Comparison of ENCODE assay signal across 28 mouse cellular contexts in genomic region chr17:26618498-26618897, GRCm38 (mm10). TPM values are rescaled to one million over a fixed set of nuclear protein-coding genes. Genes with fewer than 3 reads are reported as not detected.
DNase-seq lines count a peak whose midpoint lies in the region; ATAC-seq and TF ChIP-seq lines count a peak whose summit lies in the region.
"Had no signal": no experiment of that assay in that cellular context is flagged by ENCODE, and none has a peak within 500 bp of the region (broad histone marks: within the 10 kb centered on the region; RNA-seq: fewer than 3 reads in every experiment).

No protein-coding gene starts in this region.

- no peaks in the 10 kb centered on the region for H3K9me3 ChIP-seq in lung, embryonic 14.5 days (ENCODE audit: low read depth, low read length)
- H3K9me3 ChIP-seq: forebrain, embryonic 13.5 days; G1E; hindbrain, embryonic 13.5 days; limb, embryonic 13.5 days; midbrain, embryonic 10.5 days; midbrain, embryonic 15.5 days; neural tube, embryonic 15.5 days had no signal

- DNase-seq in adrenal gland, adult (ENCODE audit: inconsistent age in 2 of 2, low spot score in 1 of 2): peak; percentile 45 to 77
- no peak for DNase-seq in adrenal gland, postnatal 14 days
- peak; percentile 7 for DNase-seq in lung, embryonic 14.5 days
- no peak for DNase-seq in lung, postnatal 10 days
- peak; percentile 47 for DNase-seq in 3T3-L1 (ENCODE audit: low read depth, low spot score)
- DNase-seq: adrenal gland, postnatal 10 days; cerebellum, adult 11-12 months; cerebellum, postnatal 14 days; gastrocnemius, postnatal 36 days; heart, adult 18-20 months; heart, postnatal 36 days; kidney, adult 11 months; kidney, postnatal 36 days; right cerebral cortex, adult 18-20 months; spleen, adult 18-20 months; thymus, postnatal 14 days had no signal

- ATAC-seq in lung, embryonic 14.5 days (ENCODE audit: insufficient read depth): no peak
- ATAC-seq in megakaryocyte progenitor cell, adult 5-6 weeks (replicated peaks; ENCODE audit: poor library complexity): no peak
- ATAC-seq: activated CD4-positive, CD25-positive, alpha-beta regulatory T cell, adult 4 months; forebrain, embryonic 13.5 days; midbrain, embryonic 15.5 days had no signal

- no peak overlapping the region for H3K27ac ChIP-seq in lung, embryonic 14.5 days (ENCODE audit: low read depth)
- peak overlapping the region; percentile 76 for H3K27ac ChIP-seq in embryonic fibroblast, embryonic 13.5 days (ENCODE audit: insufficient read depth, low read length)
- H3K27ac ChIP-seq: forebrain, embryonic 13.5 days; hindbrain, embryonic 13.5 days; limb, embryonic 13.5 days; midbrain, embryonic 10.5 days; midbrain, embryonic 15.5 days; neural tube, embryonic 15.5 days had no signal

- H3K9ac ChIP-seq in lung, embryonic 14.5 days: no peak overlapping the region
- H3K9ac ChIP-seq: forebrain, embryonic 13.5 days; hindbrain, embryonic 13.5 days; limb, embryonic 13.5 days; midbrain, embryonic 15.5 days; neural tube, embryonic 15.5 days had no signal

- no peak for TF ChIP-seq CTCF in lung, embryonic 14.5 days (IDR thresholded peaks at IDR 0.05; ENCODE audit: low read depth)
- no peak for TF ChIP-seq CTCF in embryonic fibroblast, embryonic 13.5 days (IDR thresholded peaks at IDR 0.05; ENCODE audit: borderline replicate concordance, insufficient read depth, low read length)

- H3K4me1 ChIP-seq in lung, embryonic 14.5 days (ENCODE audit: insufficient read depth): no peaks in the 10 kb centered on the region
- H3K4me1 ChIP-seq in embryonic fibroblast, embryonic 13.5 days (ENCODE audit: control insufficient read depth, insufficient read depth, low read length): peaks cover 8% of the 10 kb centered on the region
- H3K4me1 ChIP-seq: forebrain, embryonic 13.5 days; hindbrain, embryonic 13.5 days; midbrain, embryonic 10.5 days; midbrain, embryonic 15.5 days had no signal

- no peak overlapping the region for H3K4me3 ChIP-seq in lung, embryonic 14.5 days (ENCODE audit: low read depth, low read length)
- H3K4me3 ChIP-seq in embryonic fibroblast, embryonic 13.5 days (ENCODE audit: insufficient read depth, low read length): no peak overlapping the region
- H3K4me3 ChIP-seq: forebrain, embryonic 13.5 days; hindbrain, embryonic 13.5 days; limb, embryonic 13.5 days; midbrain, embryonic 10.5 days; midbrain, embryonic 15.5 days; neural tube, embryonic 15.5 days had no signal

- no peak overlapping the region for H3K4me2 ChIP-seq in lung, embryonic 14.5 days
- H3K4me2 ChIP-seq: forebrain, embryonic 13.5 days; heart, embryonic 11.5 days; hindbrain, embryonic 13.5 days; limb, embryonic 13.5 days; liver, embryonic 11.5 days; midbrain, embryonic 15.5 days; neural tube, embryonic 15.5 days had no signal

- 69% methylated on average over 5 of the region's 5 CpGs for WGBS in lung, embryonic 14.5 days

- no peaks in the 10 kb centered on the region for H3K27me3 ChIP-seq in lung, embryonic 14.5 days (ENCODE audit: insufficient read depth, low read length)
- H3K27me3 ChIP-seq: forebrain, embryonic 13.5 days; hindbrain, embryonic 13.5 days; limb, embryonic 13.5 days; midbrain, embryonic 15.5 days; neural tube, embryonic 15.5 days had no signal

- no peak for TF ChIP-seq POLR2A in embryonic fibroblast, embryonic 13.5 days (IDR thresholded peaks at IDR 0.05; ENCODE audit: low read depth, low read length)

- H3K36me3 ChIP-seq in lung, embryonic 14.5 days (ENCODE audit: insufficient read depth): peaks cover 63% of the 10 kb centered on the region

RNA-seq across cellular contexts. Expression of gene Atp6v0e, which starts 44.5 kb away (rescaled TPM):
- total RNA-seq in adrenal gland, postnatal 14 days (2021): 188 and 193 TPM in 2 replicates
- polyA plus RNA-seq in lung, embryonic 14.5 days (2014; fragmentation: Nextera tagmentation; extraction: Ambion mirVana): 143 and 152 TPM in 2 replicates
- 174 and 192 TPM in 2 replicates for polyA plus RNA-seq in embryonic fibroblast, embryonic 13.5 days (2011; ENCODE audit: insufficient read length, low read depth, missing spikeins)
- 233 and 245 TPM in 2 replicates for total RNA-seq in megakaryocyte progenitor cell, adult 5-6 weeks (2015)
- total RNA-seq in megakaryocyte progenitor cell, adult 5-6 weeks (2017): 309 and 383 TPM in 2 replicates

RNA-seq across cellular contexts. Expression of gene Dusp1, which starts 56.6 kb away (rescaled TPM):
- total RNA-seq in adrenal gland, postnatal 14 days (2021): 56.6 and 66.3 TPM in 2 replicates
- 19.7 and 24.5 TPM in 2 replicates for polyA plus RNA-seq in lung, embryonic 14.5 days (2014; fragmentation: Nextera tagmentation; extraction: Ambion mirVana)
- polyA plus RNA-seq in embryonic fibroblast, embryonic 13.5 days (2011; ENCODE audit: insufficient read length, low read depth, missing spikeins): 36.3 and 60.1 TPM in 2 replicates
- 89.7 and 162 TPM in 2 replicates for total RNA-seq in megakaryocyte progenitor cell, adult 5-6 weeks (2015)
- 16.1 and 29.6 TPM in 2 replicates for total RNA-seq in megakaryocyte progenitor cell, adult 5-6 weeks (2017)

RNA-seq across cellular contexts. Expression of gene Ergic1, which starts 57.2 kb away (rescaled TPM):
- 126 and 143 TPM in 2 replicates for total RNA-seq in adrenal gland, postnatal 14 days (2021)
- 125 and 127 TPM in 2 replicates for polyA plus RNA-seq in lung, embryonic 14.5 days (2014; fragmentation: Nextera tagmentation; extraction: Ambion mirVana)
- 376 and 420 TPM in 2 replicates for polyA plus RNA-seq in embryonic fibroblast, embryonic 13.5 days (2011; ENCODE audit: insufficient read length, low read depth, missing spikeins)
- 99.7 and 123 TPM in 2 replicates for total RNA-seq in megakaryocyte progenitor cell, adult 5-6 weeks (2015)
- total RNA-seq in megakaryocyte progenitor cell, adult 5-6 weeks (2017): 42.2 and 48.3 TPM in 2 replicates

Comparison
In these comparisons a context has a peak if more than half of its experiments do, and no peak if none do; other contexts are left out.
1. DNase-seq: peak in adrenal gland, adult (2 of 2), lung, embryonic 14.5 days (single experiment) and 3T3-L1 (single experiment); none in adrenal gland, postnatal 14 days (single experiment) and lung, postnatal 10 days (single experiment).